Mouse (Mus musculus): ENCODE data around the gene Skil.

DNA sequence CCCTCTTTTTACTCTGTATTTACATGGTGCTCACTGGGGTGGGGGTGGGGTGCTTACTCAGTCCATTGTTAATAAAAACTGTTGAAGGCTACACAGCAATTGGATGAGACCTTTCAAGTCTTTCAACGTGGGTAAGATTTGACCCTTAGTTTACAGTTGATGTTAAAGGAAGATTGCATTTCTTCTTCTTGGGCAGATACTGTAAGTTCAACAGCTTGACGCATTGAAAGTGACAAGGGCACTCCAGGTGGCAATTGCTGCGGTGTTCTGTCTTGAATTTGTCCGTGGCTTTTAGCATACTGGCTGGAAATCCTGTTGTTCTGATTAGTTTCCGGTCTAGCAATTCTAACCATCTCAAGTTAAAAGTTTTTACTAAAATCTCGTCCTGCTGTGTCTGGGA, 66.5 kb downstream of the Skil start:
- TF ChIP-seq CTCF (IDR thresholded peaks at IDR 0.05; ENCODE audit: low read depth, low read length) (no peak), POLR2A (IDR thresholded peaks at IDR 0.05; ENCODE audit: extremely low read depth, insufficient read depth, low read length) (no peak)

Measured in liver, adult 2 months (tissue).